Mouse (Mus musculus) embryonic facial prominence, embryonic 14.5 days (tissue): ENCODE measurements at regions not wholly inside any gene's neighbourhood (a gene's known extent, or its start where the extent isn't known, plus 50 kb on each side); places are given as distances from the start of the nearest gene placed in this dataset.

Experiments
- ATAC-seq: fragments of 200-750 bp; cut with Nextera tagmentation; 2 replicates; pipeline ENCODE4 v1.8.0; 2017; ENCODE audit warnings: low read depth, moderate number of reproducible peaks, moderate TSS enrichment
- DNase-seq: peaks from one replicate; pipeline ENCODE4 v3.0.0-alpha.2; 2015; ENCODE audit warnings: low spot score
- H3K27ac ChIP-seq: fragments of 300-500 bp; sonication (generic); replicated peaks from 2 replicates; pipeline ENCODE4 v1.5.1; 2014; ENCODE audit warnings: low read depth, mild to moderate bottlenecking, low read length, moderate library complexity
- H3K27me3 ChIP-seq: fragments of 300-500 bp; sonication (generic); replicated peaks from 2 replicates; pipeline ENCODE4 v1.6.1; 2014; ENCODE audit warnings: low read length; ENCODE audit not compliant: control insufficient read depth, insufficient read depth
- H3K36me3 ChIP-seq: fragments of 300-500 bp; sonication (generic); 2 replicates; pipeline ENCODE4 v1.6.1; 2014; ENCODE audit warnings: low read length, mixed read lengths; ENCODE audit not compliant: control insufficient read depth, insufficient read depth
- H3K4me1 ChIP-seq: fragments of 300-500 bp; sonication (generic); 2 replicates; pipeline ENCODE4 v1.6.1; 2014; ENCODE audit warnings: antibody characterized with exemption, low read length; ENCODE audit not compliant: control insufficient read depth, insufficient read depth
- H3K4me2 ChIP-seq: fragments of 300-500 bp; sonication (generic); 2 replicates; pipeline ENCODE4 v1.6.1; 2014; ENCODE audit warnings: low read depth, mild to moderate bottlenecking, low read length, moderate library complexity, mixed read lengths
- H3K4me3 ChIP-seq: fragments of 300-500 bp; sonication (generic); 2 replicates; pipeline ENCODE4 v1.5.1; 2014; ENCODE audit warnings: low read depth, mild to moderate bottlenecking, low read length
- H3K9ac ChIP-seq: fragments of 300-500 bp; sonication (generic); 2 replicates; pipeline ENCODE4 v1.6.1; 2014; ENCODE audit warnings: low read depth, mild to moderate bottlenecking, low read length, moderate library complexity, mixed read lengths
- H3K9me3 ChIP-seq: fragments of 300-500 bp; sonication (generic); 2 replicates; pipeline ENCODE4 v1.6.1; 2016; ENCODE audit warnings: low read length; ENCODE audit not compliant: control insufficient read depth
- WGBS: fragments of 180-500 bp; shearing (Covaris S2); extraction: QIAGEN DNeasy Blood & Tissue Kit; methylation state at CpG from one replicate; pipeline ENCODE4 v1.1.7; 2014; 5-methylcytosine and 5-hydroxymethylcytosine counted together

DNA sequence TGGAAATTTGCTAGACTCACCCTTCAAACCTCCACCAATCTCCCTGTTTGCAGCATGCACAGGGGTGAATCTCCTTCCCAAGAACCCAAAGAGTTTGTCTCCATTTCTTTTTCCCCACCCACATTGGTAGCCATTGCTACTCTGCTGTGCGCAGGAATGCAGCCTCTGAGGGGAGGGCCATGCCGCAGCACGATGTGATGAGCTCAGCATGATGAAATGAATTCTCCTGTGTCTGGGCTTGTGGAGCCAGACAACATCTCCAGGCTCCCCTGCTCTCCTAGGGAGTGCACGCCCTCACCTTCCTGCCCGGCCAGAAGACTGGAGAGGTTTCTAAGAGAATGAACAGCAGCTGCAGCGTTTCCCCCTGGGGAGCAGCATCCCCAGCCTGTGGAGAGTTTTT, 92.9 kb upstream of the Dscam start:
- Histone ChIP-seq H3K27me3 (no peaks in the 10 kb centered on the region), H3K4me3 (no peak overlapping the region), H3K36me3 (no peaks in the 10 kb centered on the region), H3K27ac (no peak overlapping the region), H3K9ac (no peak overlapping the region), H3K4me1 (no peaks in the 10 kb centered on the region), H3K4me2 (no peak overlapping the region), H3K9me3 (no peaks in the 10 kb centered on the region)
- WGBS: 11% methylated on average over 6 of the region's 6 CpGs
- ATAC-seq (no peak; the same call in 1 of the 2 replicates), DNase-seq (peak; percentile 25)

DNA sequence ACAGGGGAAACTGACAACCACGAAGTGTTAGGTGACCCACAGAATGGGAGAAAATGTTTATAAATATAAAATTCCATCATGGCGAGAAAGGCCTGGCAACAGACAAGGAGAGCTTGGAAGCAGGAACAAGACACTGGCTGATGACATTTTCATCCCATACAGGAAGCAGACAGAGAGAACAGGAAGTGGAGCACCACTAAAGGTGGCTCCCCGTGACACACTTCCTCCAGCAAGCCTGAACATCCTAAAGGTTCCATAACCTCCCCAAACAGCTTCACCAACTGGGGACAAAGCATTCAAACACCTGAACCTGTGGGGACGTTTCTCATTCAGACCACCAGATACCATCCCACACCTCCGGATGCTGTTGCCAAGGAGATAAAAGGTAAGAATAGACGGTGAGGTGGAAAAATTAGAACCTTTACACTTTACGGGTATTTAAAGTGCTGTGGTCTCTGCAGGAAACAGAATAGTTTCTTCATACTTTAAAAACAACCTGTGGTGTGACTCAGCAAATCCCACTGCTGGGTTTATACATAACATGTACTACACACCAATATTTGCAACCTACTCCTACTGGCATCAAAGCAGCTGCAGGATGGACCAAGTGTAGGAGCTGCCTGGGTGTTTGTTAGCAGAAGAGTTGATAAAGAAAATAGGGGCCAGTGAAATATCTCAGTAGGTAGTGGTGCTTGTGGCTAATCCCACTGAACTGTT, 86.0 kb upstream of the Bace2 start:
- H3K9ac ChIP-seq: no peak overlapping the region
- H3K27me3 ChIP-seq: no peaks in the 10 kb centered on the region
- no peak overlapping the region for H3K4me2 ChIP-seq
- WGBS: 87% methylated on average over 7 of the region's 7 CpGs
- H3K4me1 ChIP-seq: no peaks in the 10 kb centered on the region
- no peaks in the 10 kb centered on the region for H3K36me3 ChIP-seq
- ATAC-seq: no peak
- H3K9me3 ChIP-seq: no peaks in the 10 kb centered on the region
- H3K27ac ChIP-seq: no peak overlapping the region
- no peak overlapping the region for H3K4me3 ChIP-seq
- no peak for DNase-seq

DNA sequence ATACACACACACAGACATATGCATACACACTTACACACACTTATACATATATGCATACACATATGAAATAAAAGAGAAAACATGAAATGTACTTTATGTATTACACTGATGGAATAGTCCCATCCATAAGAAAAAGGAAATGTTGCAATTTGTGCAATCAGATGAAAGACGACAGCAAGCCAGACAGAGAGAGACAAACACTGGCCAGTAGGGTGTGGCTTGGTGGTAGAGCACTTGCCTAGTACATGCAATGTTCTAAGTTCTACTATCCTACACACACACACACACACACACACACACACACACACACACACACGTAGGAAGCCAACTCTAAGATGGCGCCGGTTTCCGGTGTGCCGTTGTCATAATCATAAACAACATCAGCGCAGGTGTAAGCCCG, 85.3 kb upstream of the Bace2 start:
- ATAC-seq (no peak), DNase-seq (no peak)
- 87% methylated on average over 8 of the region's 8 CpGs for WGBS
- no peaks in the 10 kb centered on the region for H3K9me3 ChIP-seq
- H3K4me2 ChIP-seq: no peak overlapping the region
- no peaks in the 10 kb centered on the region for H3K4me1 ChIP-seq
- H3K9ac ChIP-seq: no peak overlapping the region
- no peaks in the 10 kb centered on the region for H3K36me3 ChIP-seq
- no peak overlapping the region for H3K27ac ChIP-seq
- no peak overlapping the region for H3K4me3 ChIP-seq
- no peaks in the 10 kb centered on the region for H3K27me3 ChIP-seq

DNA sequence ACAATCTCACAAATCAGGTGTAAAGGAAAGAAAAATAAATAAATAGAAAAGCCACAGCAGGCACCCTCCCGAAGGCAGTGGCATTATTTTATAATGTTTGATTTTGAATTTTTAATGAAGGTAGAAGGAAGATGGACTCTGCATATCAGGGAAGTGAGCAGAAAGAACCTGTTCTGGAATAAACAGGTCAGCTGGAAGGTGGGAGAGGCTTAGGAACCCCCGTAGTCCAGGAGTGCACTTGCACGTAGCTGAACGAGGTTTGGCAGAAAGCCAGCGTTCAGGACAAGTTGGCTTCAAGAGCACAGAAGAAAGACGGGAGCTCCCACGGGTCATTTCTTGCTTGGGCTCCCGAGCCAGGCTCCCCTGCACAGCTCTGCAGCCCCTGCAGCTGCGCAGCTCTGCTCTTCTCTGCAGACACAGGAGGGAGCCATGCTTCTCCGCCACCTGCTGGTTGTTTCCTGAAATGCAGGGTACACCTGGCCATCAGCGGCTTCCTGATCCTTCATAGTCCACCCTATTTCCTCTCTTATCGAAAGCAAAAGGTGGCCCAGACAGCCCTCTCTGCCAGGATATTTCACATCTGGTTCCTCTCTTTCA, 84.4 kb upstream of the Bace2 start:
- DNase-seq (peak; percentile 80), ATAC-seq (peak; percentile 91)
- 10% methylated on average over 12 of the region's 12 CpGs for WGBS
- Histone ChIP-seq H3K4me2 (peak overlapping the region; percentile 38), H3K4me3 (no peak overlapping the region), H3K4me1 (no peaks in the 10 kb centered on the region), H3K27ac (no peak overlapping the region), H3K9ac (no peak overlapping the region), H3K27me3 (no peaks in the 10 kb centered on the region), H3K36me3 (no peaks in the 10 kb centered on the region), H3K9me3 (no peaks in the 10 kb centered on the region)

DNA sequence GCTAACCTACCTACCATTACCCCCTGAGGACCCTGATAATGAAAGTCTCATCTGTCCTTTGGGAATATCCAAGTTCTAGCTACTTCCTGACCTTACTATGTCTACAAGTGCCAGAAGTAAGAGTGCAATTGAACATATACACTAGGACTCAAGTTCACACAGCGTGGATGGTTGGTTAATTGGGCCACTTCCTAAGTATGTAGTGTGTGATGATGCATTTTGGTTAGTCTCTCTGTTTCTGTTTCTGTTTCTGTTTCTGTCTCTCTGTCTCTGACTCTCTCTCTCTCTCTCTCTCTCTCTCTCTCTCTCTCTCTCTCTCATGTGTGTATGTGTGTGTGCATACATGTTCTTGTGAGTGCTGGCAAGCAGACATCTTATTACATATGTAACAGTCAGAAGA, 77.6 kb upstream of the Bace2 start:
- Histone ChIP-seq H3K4me2 (no peak overlapping the region), H3K9ac (no peak overlapping the region), H3K4me3 (no peak overlapping the region), H3K4me1 (no peaks in the 10 kb centered on the region), H3K9me3 (no peaks in the 10 kb centered on the region), H3K36me3 (no peaks in the 10 kb centered on the region), H3K27ac (no peak overlapping the region), H3K27me3 (no peaks in the 10 kb centered on the region)
- DNase-seq (no peak), ATAC-seq (no peak)
- WGBS: 50% methylated on average over 1 of the region's 1 CpGs

DNA sequence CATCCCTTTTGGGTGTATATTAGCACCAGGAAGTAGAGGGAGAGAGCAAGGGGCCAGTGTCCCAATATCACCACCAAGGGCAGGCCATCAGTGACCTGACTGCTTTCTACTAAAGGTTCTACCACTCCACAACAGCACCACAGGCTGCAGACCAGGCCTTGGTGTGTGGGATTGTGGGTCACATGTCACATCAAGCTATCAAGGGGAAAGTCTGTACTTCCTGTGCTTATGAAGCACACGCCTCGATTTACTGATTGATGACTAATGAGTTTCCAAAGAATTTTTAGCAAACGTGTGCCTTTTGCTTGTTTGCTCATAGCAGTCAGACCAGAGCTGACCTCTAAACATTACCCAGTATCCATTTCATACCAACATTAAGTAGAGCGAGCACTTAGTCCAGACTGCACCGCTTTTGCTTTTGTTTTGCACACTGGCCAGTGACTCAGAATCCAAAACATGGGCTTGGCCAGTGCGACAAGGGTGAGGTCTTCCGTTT, 74.9 kb upstream of the Bace2 start:
- Histone ChIP-seq H3K4me1 (no peaks in the 10 kb centered on the region), H3K9me3 (no peaks in the 10 kb centered on the region), H3K27me3 (no peaks in the 10 kb centered on the region), H3K36me3 (no peaks in the 10 kb centered on the region), H3K27ac (no peak overlapping the region), H3K4me2 (no peak overlapping the region), H3K9ac (no peak overlapping the region), H3K4me3 (no peak overlapping the region)
- no peak for DNase-seq
- 85% methylated on average over 7 of the region's 7 CpGs for WGBS
- ATAC-seq: no peak

DNA sequence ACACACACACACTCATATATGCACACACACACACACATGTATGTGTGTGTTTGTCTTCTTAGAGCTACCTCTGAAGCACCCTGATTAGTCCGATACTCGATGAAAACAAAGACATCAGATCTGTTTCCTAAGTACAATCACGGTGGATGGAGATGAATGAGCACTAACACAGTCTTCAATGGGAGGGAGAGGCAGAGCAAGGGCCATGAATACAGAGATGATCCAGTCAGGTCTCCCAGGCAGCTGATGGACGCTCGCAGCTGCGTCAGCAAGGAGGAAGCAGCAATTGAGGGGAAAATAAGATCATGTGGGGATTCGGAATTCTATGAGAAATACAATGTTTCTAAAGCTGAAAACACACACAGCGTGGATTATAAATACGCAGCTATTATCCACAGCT, 73.6 kb upstream of the Bace2 start:
- H3K36me3 ChIP-seq: no peaks in the 10 kb centered on the region
- no peak for DNase-seq
- no peak overlapping the region for H3K9ac ChIP-seq
- H3K4me2 ChIP-seq: no peak overlapping the region
- no peaks in the 10 kb centered on the region for H3K4me1 ChIP-seq
- H3K9me3 ChIP-seq: no peaks in the 10 kb centered on the region
- WGBS: 76% methylated on average over 9 of the region's 9 CpGs
- ATAC-seq: no peak
- H3K27me3 ChIP-seq: no peaks in the 10 kb centered on the region
- no peak overlapping the region for H3K27ac ChIP-seq
- H3K4me3 ChIP-seq: no peak overlapping the region

DNA sequence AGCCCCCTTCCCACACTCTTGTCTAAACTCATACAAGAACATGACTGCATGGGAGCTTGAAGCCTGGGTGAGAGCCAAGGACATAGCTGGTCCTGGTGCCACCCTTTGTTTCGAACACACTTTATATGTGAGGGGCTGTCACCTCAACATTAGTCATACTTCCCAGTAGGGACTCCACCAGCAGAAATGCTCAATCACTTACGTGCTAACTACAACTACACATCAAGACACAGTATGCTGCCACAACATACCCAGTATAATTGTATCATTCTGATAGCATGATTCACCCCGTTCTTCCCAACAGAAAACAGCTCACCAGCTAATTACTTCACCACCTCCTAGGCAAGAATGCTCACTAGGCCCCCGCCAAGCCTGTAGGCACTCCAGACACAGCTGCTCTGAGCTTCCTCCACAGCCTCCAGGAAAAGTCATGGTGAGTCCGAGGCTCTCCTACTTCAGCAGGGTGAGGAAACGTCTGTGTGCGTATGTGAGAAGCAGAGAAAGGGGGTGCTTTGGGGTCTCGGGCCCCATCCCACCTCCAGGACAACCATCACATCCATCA, 70.6 kb upstream of the Bace2 start:
- WGBS: 92% methylated on average over 8 of the region's 8 CpGs
- Histone ChIP-seq H3K4me2 (no peak overlapping the region), H3K9ac (no peak overlapping the region), H3K36me3 (no peaks in the 10 kb centered on the region), H3K27me3 (no peaks in the 10 kb centered on the region), H3K4me3 (no peak overlapping the region), H3K9me3 (no peaks in the 10 kb centered on the region), H3K4me1 (0 out of 2 replicates have a peak, but pooled peaks cover 10% of the 10 kb centered on the region), H3K27ac (no peak overlapping the region)
- ATAC-seq (no peak), DNase-seq (no peak)
